Mouse (Mus musculus): ENCODE data around the gene Ung. TPM values are rescaled to one million over a fixed set of nuclear protein-coding genes. Genes with fewer than 3 reads are reported as not detected.

Ung gene
- polyA plus RNA-seq, 1 experiment from 2014 or later = 31.1 TPM

- H3K27me3 ChIP-seq (ENCODE audit: insufficient read depth, low read length) = no peaks in the 10 kb centered on the region
- no peak for ATAC-seq (replicated peaks; ENCODE audit: low FRiP score, low read depth)
- peak; percentile 82 for DNase-seq (ENCODE audit: low spot score)
- H3K27ac ChIP-seq = no peak overlapping the region
- WGBS = 12% methylated on average over 16 of the region's 16 CpGs
- no peak overlapping the region for H3K9ac ChIP-seq (ENCODE audit: low read depth, low read length)
- peak; percentile 66 for TF ChIP-seq CTCF (IDR thresholded peaks at IDR 0.05; ENCODE audit: low read depth)
- H3K9me3 ChIP-seq (replicated peaks; ENCODE audit: low read length) = no peaks in the 10 kb centered on the region
- H3K36me3 ChIP-seq (ENCODE audit: insufficient read depth, low read length) = no peaks in the 10 kb centered on the region
- H3K4me2 ChIP-seq (ENCODE audit: low read length) = peak overlapping the region; percentile 33
- H3K4me3 ChIP-seq (replicated peaks; ENCODE audit: low read depth, low read length) = no peak overlapping the region
- H3K4me1 ChIP-seq (replicated peaks; ENCODE audit: insufficient read depth, low read length) = no peaks in the 10 kb centered on the region
Measured at GRCm38 (mm10) chr5:114174639-114175038, 44.5 kb downstream of the Ung start.

- peak; percentile 11; the same call in 1 of the 2 replicates for TF ChIP-seq CTCF (IDR thresholded peaks at IDR 0.05; ENCODE audit: low read depth)
- Histone ChIP-seq H3K4me2 (ENCODE audit: low read length) (peak overlapping the region; percentile 78), H3K4me1 (replicated peaks; ENCODE audit: insufficient read depth, low read length) (no peaks in the 10 kb centered on the region), H3K9me3 (replicated peaks; ENCODE audit: low read length) (no peaks in the 10 kb centered on the region), H3K27me3 (ENCODE audit: insufficient read depth, low read length) (no peaks in the 10 kb centered on the region), H3K36me3 (ENCODE audit: insufficient read depth, low read length) (no peaks in the 10 kb centered on the region), H3K27ac (peak overlapping the region; percentile 70), H3K9ac (ENCODE audit: low read depth, low read length) (peak overlapping the region; percentile 66), H3K4me3 (replicated peaks; ENCODE audit: low read depth, low read length) (peak overlapping the region; percentile 46)
- DNase-seq (ENCODE audit: low spot score) = peak; percentile 99
- WGBS = under 1% methylated on average over 26 of the region's 26 CpGs
- ATAC-seq (replicated peaks; ENCODE audit: low FRiP score, low read depth) = peak; percentile 97
Measured at GRCm38 (mm10) chr5:114175596-114176171, 45.5 kb downstream of the Ung start.

GRCm38 (mm10) chr5:114176548-114177400 lies 46.6 kb downstream of the Ung start:
- TF ChIP-seq CTCF (IDR thresholded peaks at IDR 0.05; ENCODE audit: low read depth) = peak; percentile 50
- no peaks in the 10 kb centered on the region for H3K9me3 ChIP-seq (replicated peaks; ENCODE audit: low read length)
- H3K4me1 ChIP-seq (replicated peaks; ENCODE audit: insufficient read depth, low read length) = no peaks in the 10 kb centered on the region
- H3K9ac ChIP-seq (ENCODE audit: low read depth, low read length) = peak overlapping the region; percentile 66; the same call in 1 of the 2 replicates
- H3K27me3 ChIP-seq (ENCODE audit: insufficient read depth, low read length) = no peaks in the 10 kb centered on the region
- H3K36me3 ChIP-seq (ENCODE audit: insufficient read depth, low read length) = no peaks in the 10 kb centered on the region
- WGBS = 51% methylated on average over 8 of the region's 8 CpGs
- no peak for DNase-seq (ENCODE audit: low spot score)
- H3K4me3 ChIP-seq (replicated peaks; ENCODE audit: low read depth, low read length) = peak overlapping the region; percentile 46
- ATAC-seq (replicated peaks; ENCODE audit: low FRiP score, low read depth) = no peak
- peak overlapping the region; percentile 78 for H3K4me2 ChIP-seq (ENCODE audit: low read length)
- H3K27ac ChIP-seq = no peak overlapping the region

GRCm38 (mm10) chr5:114177966-114178719 lies 48.0 kb downstream of the Ung start:
- no peaks in the 10 kb centered on the region for H3K9me3 ChIP-seq (replicated peaks; ENCODE audit: low read length)
- no peaks in the 10 kb centered on the region for H3K4me1 ChIP-seq (replicated peaks; ENCODE audit: insufficient read depth, low read length)
- no peak for TF ChIP-seq CTCF (IDR thresholded peaks at IDR 0.05; ENCODE audit: low read depth)
- H3K4me2 ChIP-seq (ENCODE audit: low read length) = no peak overlapping the region
- no peak overlapping the region for H3K27ac ChIP-seq
- no peak overlapping the region for H3K9ac ChIP-seq (ENCODE audit: low read depth, low read length)
- no peaks in the 10 kb centered on the region for H3K36me3 ChIP-seq (ENCODE audit: insufficient read depth, low read length)
- no peaks in the 10 kb centered on the region for H3K27me3 ChIP-seq (ENCODE audit: insufficient read depth, low read length)
- no peak for ATAC-seq (replicated peaks; ENCODE audit: low FRiP score, low read depth)
- no peak overlapping the region for H3K4me3 ChIP-seq (replicated peaks; ENCODE audit: low read depth, low read length)
- DNase-seq (ENCODE audit: low spot score) = no peak
- WGBS = 76% methylated on average over 4 of the region's 4 CpGs

- Histone ChIP-seq H3K4me2 (ENCODE audit: low read length) (no peak overlapping the region), H3K27ac (no peak overlapping the region), H3K27me3 (ENCODE audit: insufficient read depth, low read length) (no peaks in the 10 kb centered on the region), H3K4me3 (replicated peaks; ENCODE audit: low read depth, low read length) (no peak overlapping the region), H3K4me1 (replicated peaks; ENCODE audit: insufficient read depth, low read length) (no peaks in the 10 kb centered on the region), H3K36me3 (ENCODE audit: insufficient read depth, low read length) (no peaks in the 10 kb centered on the region), H3K9ac (ENCODE audit: low read depth, low read length) (no peak overlapping the region), H3K9me3 (replicated peaks; ENCODE audit: low read length) (no peaks in the 10 kb centered on the region)
- WGBS = 80% methylated on average over 11 of the region's 11 CpGs
- ATAC-seq (replicated peaks; ENCODE audit: low FRiP score, low read depth) = no peak
- no peak for TF ChIP-seq CTCF (IDR thresholded peaks at IDR 0.05; ENCODE audit: low read depth)
- no peak for DNase-seq (ENCODE audit: low spot score)
Measured at GRCm38 (mm10) chr5:114179541-114179940, 49.4 kb downstream of the Ung start.

- 94% methylated on average over 2 of the region's 2 CpGs for WGBS
- Histone ChIP-seq H3K4me2 (ENCODE audit: low read length) (no peak overlapping the region), H3K4me3 (replicated peaks; ENCODE audit: low read depth, low read length) (no peak overlapping the region), H3K27ac (no peak overlapping the region), H3K9ac (ENCODE audit: low read depth, low read length) (no peak overlapping the region), H3K4me1 (replicated peaks; ENCODE audit: insufficient read depth, low read length) (no peaks in the 10 kb centered on the region), H3K27me3 (ENCODE audit: insufficient read depth, low read length) (no peaks in the 10 kb centered on the region), H3K9me3 (replicated peaks; ENCODE audit: low read length) (no peaks in the 10 kb centered on the region), H3K36me3 (ENCODE audit: insufficient read depth, low read length) (no peaks in the 10 kb centered on the region)
- DNase-seq (ENCODE audit: low spot score) = no peak
- ATAC-seq (replicated peaks; ENCODE audit: low FRiP score, low read depth) = no peak
- TF ChIP-seq CTCF (IDR thresholded peaks at IDR 0.05; ENCODE audit: low read depth) = no peak
Measured at GRCm38 (mm10) chr5:114183493-114183892, 53.3 kb downstream of the Ung start.
